Mouse (Mus musculus): ENCODE data around the gene Fermt1.

The Fermt1 gene

DNA sequence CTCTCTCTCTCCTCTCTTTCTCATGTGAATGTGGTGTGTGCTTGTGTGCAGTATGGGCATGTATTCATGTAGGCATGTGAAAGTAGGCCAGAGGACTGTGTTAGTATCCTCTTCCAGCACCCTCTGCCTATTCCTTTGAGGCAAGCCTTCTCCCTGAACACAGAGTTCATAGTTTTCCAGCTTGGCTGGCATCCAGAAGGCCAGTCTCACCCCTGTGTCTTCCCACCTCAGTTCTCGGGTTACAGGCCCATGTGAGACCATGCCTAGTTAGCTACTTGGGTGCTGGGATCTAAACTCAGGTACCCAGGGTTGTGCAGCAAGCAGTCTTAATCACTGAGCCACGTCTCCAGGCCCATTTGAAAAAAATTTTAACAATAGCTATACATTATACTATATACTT lies 17.8 kb downstream of the Fermt1 start:
- CTCF ChIA-PET = interaction anchor here in 1 of 4 experiments (0.6 kb wide), 1 partner anchor 186 kb away, joined by 7 read pairs; no protein-coding TSS in a partner anchor
- POLR2A ChIA-PET = no interaction called here

DNA sequence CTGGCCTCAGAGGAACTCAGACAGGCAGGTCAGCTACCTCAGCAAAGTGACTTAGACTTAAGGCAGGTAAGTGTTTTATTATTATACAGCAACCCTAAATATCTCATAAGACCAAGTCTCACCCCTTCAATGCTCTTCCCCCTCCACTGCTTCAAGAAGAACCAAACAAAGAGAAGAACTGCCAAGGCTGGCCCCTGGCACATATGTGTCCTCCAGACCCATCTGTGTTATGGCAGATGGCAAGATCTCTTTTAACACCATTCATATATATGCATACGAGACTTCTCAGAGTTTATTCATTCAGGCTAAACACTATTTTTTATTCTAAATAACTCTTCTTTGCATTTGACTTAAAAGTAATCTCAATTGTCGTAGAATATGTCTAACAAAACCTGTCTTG lies 18.4 kb downstream of the Fermt1 start:
- POLR2A ChIA-PET = no interaction called here
- CTCF ChIA-PET = interaction anchor here in 1 of 4 experiments (0.8 kb wide), 1 partner anchor 551 kb away, joined by 3 read pairs; no protein-coding TSS in a partner anchor

DNA sequence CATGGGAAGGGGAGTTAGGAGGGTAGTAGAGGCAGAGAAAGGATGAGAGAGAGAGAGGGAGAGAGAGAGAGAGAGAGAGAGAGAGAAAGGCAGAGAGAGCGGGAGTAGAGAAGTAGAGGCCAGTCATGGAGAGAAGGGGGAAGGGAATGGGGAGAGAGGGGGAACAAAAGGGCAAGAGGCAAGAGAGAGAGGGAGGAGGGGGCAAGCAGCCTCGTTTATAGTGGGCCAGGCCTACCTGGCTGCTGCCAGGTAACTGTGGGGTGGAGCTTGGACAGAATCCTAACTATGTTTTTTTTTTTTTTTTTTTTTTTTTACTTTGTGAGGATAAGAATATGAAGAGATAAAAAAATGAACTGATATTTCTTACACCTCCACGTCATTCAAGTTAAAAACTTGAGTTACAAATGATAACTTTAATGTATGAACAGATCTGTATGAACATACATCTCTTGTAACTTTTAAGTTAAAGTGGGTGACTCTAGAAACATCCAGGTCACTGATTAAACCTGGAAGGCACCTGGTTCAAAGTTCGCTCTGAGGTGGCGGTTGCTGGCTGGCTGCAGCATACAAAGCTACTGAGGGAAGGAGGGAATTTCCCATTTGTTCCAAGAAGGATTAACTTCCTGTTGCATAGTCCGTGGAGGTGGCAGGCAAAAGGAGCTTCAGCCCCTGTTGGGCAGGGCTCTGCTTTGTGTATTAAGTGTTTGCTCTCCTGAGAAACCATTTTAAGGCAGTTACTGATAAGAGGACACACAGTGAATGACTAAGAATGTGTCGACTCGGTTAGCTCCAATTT lies 22.2 kb downstream of the Fermt1 start:
- ChIA-PET CTCF (interaction anchor here in 1 of 4 experiments (0.7 kb wide), 1 partner anchor 877 kb away, joined by 3 read pairs; no protein-coding TSS in a partner anchor), POLR2A (no interaction called here)

DNA sequence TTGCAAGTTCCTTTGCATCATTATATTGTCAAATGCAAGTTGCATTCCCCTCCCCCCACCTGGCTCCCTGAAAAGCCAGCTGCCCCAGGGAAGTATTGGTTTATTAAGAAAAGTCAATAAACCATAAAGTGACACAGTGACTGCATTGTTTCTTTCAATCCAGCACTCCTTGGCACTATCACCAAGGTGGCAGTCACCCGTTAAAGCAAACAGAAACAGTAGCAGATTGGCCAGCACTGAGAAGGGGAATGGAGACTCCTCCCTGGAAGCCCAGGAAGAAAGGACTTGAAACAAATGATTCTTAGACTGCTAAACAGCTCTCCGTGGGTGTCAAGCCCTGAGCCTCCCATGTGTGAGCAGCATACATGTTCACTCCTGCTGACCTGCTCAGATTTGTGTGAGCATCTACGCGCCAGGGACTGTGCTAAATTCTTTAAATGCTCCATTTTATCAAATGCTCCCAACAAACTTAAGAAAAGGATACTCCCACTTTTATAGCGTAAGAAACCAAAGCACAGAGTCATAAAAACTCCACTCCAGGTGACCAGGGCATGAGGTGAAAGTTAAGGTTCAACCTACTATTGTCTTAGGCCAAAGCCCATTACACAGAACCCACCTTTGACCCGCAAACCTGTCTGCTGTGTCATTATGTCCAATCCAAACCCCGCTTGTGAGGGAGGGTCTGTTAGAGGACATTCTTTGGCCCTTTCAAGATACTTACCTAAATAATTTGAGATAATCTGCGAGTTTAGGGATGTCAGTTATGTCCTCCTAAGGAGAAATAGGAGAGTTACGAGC lies 23.4 kb downstream of the Fermt1 start:
- ChIA-PET POLR2A (no interaction called here), CTCF (no interaction called here)

DNA sequence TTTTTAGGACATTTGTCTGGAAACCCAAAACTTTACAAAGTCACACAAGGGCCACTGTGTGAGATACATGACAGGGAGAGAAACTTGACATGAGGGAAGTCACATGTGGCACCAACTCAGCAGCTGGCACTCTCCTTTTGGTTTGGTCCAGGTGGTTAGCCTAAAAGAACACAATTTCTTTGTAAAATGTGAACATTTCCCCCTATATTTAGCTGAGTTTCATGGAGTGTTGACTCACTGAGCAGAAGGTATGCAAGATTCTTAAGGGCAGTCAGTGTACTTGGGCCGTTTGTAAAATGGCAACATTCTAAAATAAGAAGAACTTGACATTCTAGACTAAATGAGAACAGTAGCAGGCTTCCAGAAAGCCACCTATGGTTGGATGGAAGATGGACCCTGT lies 30.9 kb downstream of the Fermt1 start:
- ChIA-PET CTCF (no interaction called here), POLR2A (no interaction called here)

DNA sequence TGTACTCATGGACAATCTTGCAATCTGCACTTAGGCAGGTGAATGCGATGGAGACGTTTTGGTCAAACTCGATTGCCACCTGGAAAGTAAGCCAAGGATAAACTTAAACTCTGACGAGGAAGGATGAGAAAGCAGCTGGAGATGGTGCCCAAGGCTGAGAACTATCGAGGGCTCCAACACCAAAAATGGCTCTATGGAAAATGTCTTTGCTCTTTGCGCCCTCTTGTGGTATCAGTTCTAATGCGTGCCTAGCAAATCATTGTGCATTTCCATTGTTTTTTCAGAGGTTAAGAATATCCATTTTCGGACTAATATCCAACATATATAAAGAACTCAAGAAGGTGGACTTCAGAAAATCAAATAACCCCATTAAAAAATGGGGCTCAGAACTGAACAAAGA lies 38.9 kb downstream of the Fermt1 start:
- CTCF ChIA-PET = interaction anchor here in 3 of 4 experiments (0.8 to 2.4 kb wide), 5 partner anchors 10 to 591 kb away, joined by 3 to 13 read pairs (median 6); partner anchors contain the start of gene Crls1 (in 1 of the 3)
- POLR2A ChIA-PET = no interaction called here

DNA sequence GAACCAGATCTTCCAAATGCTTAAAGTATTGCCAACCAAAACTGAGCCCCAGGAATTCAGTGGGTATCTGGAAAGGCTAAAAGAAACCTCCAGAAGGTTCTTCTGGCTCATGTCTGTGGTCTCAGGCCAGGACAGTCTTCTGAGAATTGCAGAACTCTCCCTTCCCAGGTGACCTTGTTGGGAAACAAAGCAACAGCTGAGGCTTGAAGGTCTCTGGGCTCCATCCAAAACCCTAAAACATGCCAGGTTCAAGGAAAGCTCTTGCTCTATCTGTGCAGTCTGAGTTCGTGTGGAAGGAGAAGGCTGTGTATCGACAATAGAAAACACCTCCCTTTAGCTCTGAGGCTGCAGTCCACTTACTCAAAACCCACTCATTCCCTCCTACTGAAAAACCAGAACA lies 40.7 kb downstream of the Fermt1 start:
- POLR2A ChIA-PET = interaction anchor here in 2 of 4 experiments (0.6 to 1.4 kb wide), 3 partner anchors 26 to 57 kb away, joined by 4 to 6 read pairs (median 4); no protein-coding TSS in a partner anchor

DNA sequence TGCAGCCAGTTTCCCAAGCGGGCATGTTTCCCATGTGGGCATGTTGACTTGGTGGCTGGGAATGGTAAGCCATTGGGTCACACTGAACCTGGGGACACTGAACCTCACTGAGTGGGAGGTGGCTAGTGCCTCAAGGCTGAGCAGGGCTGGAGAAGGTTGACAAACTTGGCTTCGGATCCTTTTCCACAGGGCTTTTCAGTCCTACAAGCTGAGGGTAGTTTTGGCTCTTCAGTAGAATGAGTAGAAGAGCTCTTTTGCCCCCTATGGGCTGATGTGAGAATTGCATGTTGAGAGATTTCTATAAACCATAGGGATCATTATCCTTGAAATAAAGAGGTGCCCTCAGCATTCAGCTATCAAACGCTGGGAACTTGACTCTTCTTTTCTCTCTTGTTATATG lies 42.2 kb downstream of the Fermt1 start:
- ChIA-PET CTCF (interaction anchor here (0.5 to 3.4 kb wide), 36 partner anchors 8 to 589 kb away, joined by 3 to 44 read pairs (median 4); partner anchors contain the start of genes Crls1 (in 4 of the 4) and Lrrn4 (in 3 of the 4)), POLR2A (interaction anchor here (0.6 to 2.2 kb wide), 7 partner anchors 23 to 57 kb away, joined by 3 to 10 read pairs (median 5); partner anchors contain the start of genes Crls1 (in 3 of the 4) and Lrrn4 (in 1 of the 4))

More for the DNA sequence above, 40.7 kb downstream of the Fermt1 start:
- CTCF ChIA-PET = interaction anchor here in 2 of 4 experiments (0.7 to 2.4 kb wide), 7 partner anchors 45 to 1360 kb away, joined by 3 to 17 read pairs (median 3); partner anchors contain the start of gene Crls1 (in 1 of the 2)

DNA sequence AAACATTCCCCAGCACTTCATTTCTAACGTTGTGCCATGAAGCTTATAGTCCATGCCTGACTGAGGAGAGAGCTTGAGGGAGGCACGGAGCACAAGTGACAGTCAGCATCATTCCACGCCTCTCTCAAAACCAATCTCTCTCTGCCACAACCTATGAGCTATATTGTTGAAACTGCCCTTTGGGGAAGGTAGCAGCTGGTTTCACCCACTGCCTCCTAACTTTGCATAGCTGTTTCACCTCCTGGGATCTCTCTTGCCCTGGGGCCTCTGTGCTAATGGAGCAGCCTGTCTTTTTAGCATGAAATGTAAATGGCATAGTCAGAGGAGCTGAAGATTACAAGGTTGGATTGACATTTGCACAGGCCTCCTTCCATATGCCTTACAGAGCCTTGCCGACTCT lies 43.6 kb downstream of the Fermt1 start:
- CTCF ChIA-PET = interaction anchor here in 3 of 4 experiments (1.9 to 3.4 kb wide), 4 partner anchors 44 to 55 kb away, joined by 5 to 44 read pairs (median 22); partner anchors contain the start of gene Crls1 (in 3 of the 3)
- POLR2A ChIA-PET = interaction anchor here in 2 of 4 experiments (1.0 to 2.2 kb wide), 2 partner anchors 55 kb away, joined by 5 to 10 read pairs; partner anchors contain the start of gene Crls1 (in 2 of the 2)

DNA sequence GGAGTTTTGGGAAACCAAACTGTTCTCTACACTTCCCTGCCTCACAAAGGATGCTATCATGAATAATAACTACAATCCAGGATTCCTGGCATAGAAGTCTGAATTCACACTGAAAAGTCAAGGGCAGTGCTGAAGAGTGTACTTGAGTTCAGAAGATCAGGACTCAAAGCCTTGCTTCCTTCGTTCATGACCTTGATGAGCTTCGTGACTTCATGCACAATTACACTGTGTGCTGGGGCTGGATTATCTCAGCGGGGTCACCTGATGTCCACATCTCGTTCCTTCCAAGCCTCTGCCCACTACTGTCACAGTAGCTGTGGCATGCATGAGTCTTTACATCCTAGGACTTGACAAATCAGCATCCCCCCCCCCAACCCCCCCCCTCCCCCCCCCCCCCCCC lies 44.1 kb downstream of the Fermt1 start:
- ChIA-PET CTCF (interaction anchor here in 3 of 4 experiments (2.9 to 3.4 kb wide), 3 partner anchors 54 to 55 kb away, joined by 16 to 44 read pairs (median 28); partner anchors contain the start of gene Crls1 (in 3 of the 3)), POLR2A (interaction anchor here in 2 of 4 experiments (1.0 to 2.2 kb wide), 2 partner anchors 55 kb away, joined by 5 to 10 read pairs; partner anchors contain the start of gene Crls1 (in 2 of the 2))

DNA sequence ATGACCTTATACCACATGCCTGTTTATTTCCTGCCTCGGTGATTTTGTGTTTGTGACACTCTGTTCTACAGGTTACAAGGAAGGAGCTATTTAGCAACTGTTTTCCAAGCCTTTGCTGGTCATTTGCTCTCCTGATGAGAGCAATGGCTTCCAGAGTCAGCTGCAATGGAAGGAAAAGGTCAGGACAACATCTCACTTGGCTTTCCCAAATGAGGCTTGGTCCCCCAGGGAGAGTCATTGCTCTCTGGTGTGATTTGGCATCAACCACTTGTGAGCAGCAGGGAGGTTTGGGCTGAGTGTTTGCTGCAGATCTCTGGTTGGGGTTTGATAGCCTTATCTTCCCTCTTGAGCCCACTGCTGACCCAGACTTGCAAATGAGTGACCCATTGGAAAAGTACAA lies 45.1 kb downstream of the Fermt1 start:
- CTCF ChIA-PET = interaction anchor here in 1 of 4 experiments (0.6 kb wide), 1 partner anchor 11 kb away, joined by 4 read pairs; no protein-coding TSS in a partner anchor
- POLR2A ChIA-PET = no interaction called here

DNA sequence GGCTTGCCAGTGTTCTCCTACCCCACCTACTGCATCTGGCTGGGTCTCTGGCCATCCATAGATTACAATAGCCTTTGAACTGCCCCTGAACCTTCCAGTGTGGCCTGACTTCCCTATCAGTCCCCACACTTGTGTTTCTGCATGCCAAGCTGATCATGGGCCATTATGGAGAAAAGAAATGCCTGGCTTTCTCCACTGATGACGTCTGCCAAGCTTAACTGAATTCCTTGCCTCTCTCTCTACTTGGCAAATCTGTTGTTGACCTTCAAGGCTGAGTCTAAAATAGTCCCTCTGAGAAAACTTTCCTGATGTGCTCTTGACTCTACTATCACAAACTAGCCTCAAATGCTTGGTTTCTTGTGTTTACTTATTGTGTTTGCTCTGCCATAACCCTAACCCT lies 47.5 kb downstream of the Fermt1 start:
- CTCF ChIA-PET = no interaction called here
- POLR2A ChIA-PET = interaction anchor here in 1 of 4 experiments (0.5 to 0.6 kb wide), 2 partner anchors 81 to 434 kb away, joined by 3 read pairs; no protein-coding TSS in a partner anchor

DNA sequence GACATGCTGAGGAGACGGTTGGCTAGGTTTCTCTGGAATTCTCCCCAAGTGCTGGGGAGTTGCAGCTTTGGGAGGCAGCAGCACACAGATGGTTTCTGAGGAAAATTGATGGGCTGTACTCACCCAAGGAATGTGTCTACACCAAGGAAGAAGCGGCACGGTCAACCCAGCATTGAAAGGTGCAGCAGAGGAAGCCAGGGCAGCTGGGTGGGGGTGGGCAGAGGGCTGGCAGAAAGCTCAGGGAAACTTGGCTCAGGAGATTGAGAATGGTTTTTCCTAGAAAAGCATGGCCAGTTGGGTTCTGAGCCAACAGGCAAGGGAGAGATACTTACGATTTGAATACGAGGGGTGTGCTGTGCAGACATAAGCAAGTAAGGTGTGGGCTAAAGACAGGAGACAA lies 51.9 kb downstream of the Fermt1 start:
- ChIA-PET POLR2A (no interaction called here), CTCF (interaction anchor here in 1 of 4 experiments (0.7 kb wide), 2 partner anchors 10 to 17 kb away, joined by 3 read pairs; no protein-coding TSS in a partner anchor)

DNA sequence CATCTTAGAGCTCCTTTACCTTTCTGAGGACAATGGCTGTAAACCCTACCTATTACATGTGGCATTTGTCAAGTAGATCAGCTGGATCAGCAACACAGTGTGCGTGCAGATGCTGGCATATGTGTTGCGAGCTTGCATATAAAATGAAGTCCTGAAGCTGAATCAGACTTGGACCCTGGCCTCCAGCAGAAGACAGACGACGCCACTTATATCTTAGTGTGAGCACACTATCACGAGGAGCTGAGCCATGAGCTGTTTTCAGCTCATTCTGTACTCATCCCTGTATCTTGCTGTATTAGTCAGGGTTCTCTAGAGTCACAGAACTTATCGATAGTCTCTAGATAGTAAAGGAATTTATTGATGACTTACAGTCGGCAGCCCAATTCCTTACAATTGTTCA lies 60.4 kb downstream of the Fermt1 start:
- ChIA-PET CTCF (interaction anchor here in 1 of 4 experiments (0.9 to 2.2 kb wide), 2 partner anchors 14 to 21 kb away, joined by 3 to 8 read pairs; no protein-coding TSS in a partner anchor), POLR2A (no interaction called here)

DNA sequence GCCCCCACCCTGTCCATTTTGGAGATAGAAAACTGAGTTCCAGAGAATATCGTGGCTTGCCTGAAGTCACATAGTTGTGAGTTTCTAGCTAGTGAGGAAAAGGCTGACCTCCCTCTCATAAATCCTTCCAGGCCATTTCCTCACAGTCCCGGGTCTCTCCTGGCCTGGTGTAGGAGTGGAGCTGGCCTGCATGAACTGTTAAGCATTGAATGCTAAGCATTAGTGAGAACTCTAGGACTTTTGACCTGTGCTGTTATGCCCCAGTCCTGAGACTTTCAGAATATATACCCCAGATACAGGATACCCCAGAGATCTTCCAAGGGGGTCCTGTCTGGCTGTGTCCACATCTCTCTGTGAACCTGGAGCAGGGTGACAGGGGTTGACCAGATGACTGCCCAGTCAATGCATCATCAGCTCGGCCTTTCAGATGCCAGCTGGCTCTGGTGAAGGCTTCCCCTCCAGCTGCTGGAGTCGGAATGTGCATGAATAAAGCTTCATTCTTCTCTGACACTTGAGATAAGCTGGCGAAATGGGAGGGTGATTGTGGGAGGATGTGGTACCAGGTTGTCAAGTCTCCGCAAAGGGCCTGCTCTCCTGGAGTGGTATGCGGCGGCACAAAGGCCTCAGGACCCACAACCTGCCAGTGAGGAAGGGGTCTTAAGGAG lies 61.3 kb downstream of the Fermt1 start:
- POLR2A ChIA-PET = no interaction called here
- CTCF ChIA-PET = interaction anchor here in 2 of 4 experiments (0.5 to 2.2 kb wide), 2 partner anchors 22 to 144 kb away, joined by 3 to 8 read pairs; no protein-coding TSS in a partner anchor

DNA sequence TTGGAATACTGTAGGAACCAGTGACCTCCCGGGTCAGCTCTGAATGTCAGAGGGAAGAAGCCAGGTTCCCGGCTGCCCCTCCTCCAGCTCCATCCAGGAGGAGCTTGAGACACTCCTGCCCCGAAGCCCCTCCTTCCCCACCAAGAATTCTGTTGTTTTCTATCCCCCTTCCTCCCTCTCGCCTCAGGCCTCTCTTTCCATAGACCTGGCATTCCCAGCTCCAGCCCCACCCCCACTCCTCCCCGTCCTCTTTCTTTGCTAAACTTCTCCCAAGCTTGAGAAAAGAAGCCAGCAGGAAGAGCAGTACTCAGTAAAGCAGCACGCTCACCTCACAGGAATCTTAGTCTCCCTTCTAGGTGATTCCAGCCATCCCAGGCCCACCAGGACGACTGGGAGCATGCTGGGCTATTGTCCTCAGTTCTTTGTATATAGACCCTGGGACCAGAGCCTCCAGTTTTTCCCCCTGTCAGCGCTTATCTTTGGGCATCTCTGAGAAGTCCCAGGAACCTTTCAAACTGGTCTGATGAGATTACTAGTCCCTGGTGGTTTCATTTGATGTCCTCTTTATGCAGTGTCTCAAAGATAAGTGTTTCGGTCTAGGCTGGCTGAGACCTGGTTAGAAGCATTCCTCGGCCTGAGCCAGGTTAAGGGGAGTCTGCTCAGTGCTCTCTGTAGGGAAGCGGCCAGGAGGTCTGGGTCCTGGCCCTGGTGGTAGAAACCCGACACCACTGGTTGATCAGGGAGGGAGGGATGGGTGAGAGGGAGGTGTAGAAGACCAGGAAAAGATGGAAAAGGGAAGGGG lies 64.7 kb downstream of the Fermt1 start, which contains the start of gene Lrrn4:
Gene Lrrn4, minus strand, starts transcription at position 48 of the 802 bp plus-strand sequence.
- ChIA-PET POLR2A (interaction anchor here in 3 of 4 experiments (0.8 to 1.8 kb wide), 14 partner anchors 10 to 382 kb away, joined by 3 to 6 read pairs (median 4); partner anchors contain the start of genes Crls1 (in 2 of the 3), Mcm8 (in 1 of the 3), Shld1 (in 1 of the 3) and Trmt6 (in 1 of the 3)), CTCF (interaction anchor here in 3 of 4 experiments (1.0 to 2.8 kb wide), 5 partner anchors 22 to 35 kb away, joined by 3 to 21 read pairs (median 8); partner anchors contain the start of gene Crls1 (in 2 of the 3))

Data from embryonic stem cell, embryonic (primary cell).